Mouse (Mus musculus) embryonic stem cell, embryonic (primary cell): ENCODE results near the gene Adamts1.

Experiments used
- CTCF ChIA-PET, 4 experiments: fragments of 300-600 bp in 2 of 4; fragments of 350-600 bp in 2 of 4; sonication (Branson Sonifier 250); formaldehyde crosslinking; loops; one replicate each; lab custom pipeline; 2022; ENCODE audit warnings: inconsistent platforms in 2 of 4; lab: Charles Lee
- POLR2A ChIA-PET, 4 experiments: fragments of 300-600 bp in 2 of 4; fragments of 350-600 bp in 2 of 4; sonication (Branson Sonifier 250); formaldehyde crosslinking; loops; one replicate each; lab custom pipeline; 2022; ENCODE audit warnings: antibody characterized with exemption in 4 of 4, inconsistent platforms in 1 of 4; lab: Charles Lee

Adamts1 gene

GRCm38 (mm10) chr16:85802954-85803353 lies at the start of gene Adamts1:
Gene Adamts1 (minus strand): TSS chr16:85803113.
- ChIA-PET POLR2A (interaction anchor here in 3 of 4 experiments (0.6 to 1.7 kb wide), 4 partner anchors 96 to 1551 kb away, joined by 3 to 7 read pairs (median 4); partner anchors contain the start of genes Adamts5 (in 1 of the 3) and N6amt1 (in 1 of the 3)), CTCF (interaction anchor here (0.5 to 1.4 kb wide), 5 partner anchors 24 to 1591 kb away, joined by 3 to 5 read pairs (median 3); no protein-coding TSS in a partner anchor)

- CTCF ChIA-PET: no interaction called here
- POLR2A ChIA-PET: no interaction called here
Observed at GRCm38 (mm10) chr16:85827066-85827465, 24.2 kb upstream of the Adamts1 start.

DNA sequence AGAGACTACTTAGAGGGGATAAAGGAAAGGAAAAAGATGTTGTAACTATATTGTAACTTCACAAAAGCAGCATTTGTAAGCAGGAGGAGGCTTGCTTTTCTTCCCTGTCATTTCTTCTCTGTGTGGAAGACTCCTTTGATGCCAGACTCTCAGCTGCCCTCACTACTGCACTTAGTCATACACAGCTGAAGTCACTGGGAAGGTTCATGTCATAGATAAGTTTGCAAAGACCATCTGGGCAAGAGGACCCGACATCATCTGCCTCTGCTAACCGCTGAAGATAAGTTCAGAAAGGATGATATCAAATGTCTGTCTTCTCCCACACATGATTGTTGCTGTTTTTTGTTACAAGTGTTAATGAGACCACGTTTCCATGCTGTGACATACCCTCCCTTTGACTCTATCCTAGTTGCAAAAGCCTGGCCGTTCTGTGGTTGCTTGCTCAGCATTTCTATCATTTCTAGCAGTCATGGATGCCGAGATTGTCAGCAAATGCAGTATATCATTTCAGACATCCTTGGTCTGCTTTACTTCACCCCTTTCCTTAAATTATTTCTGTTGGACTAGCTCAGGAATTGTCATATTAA lies 19.5 kb upstream of the Adamts1 start:
- ChIA-PET POLR2A (no interaction called here), CTCF (no interaction called here)

DNA sequence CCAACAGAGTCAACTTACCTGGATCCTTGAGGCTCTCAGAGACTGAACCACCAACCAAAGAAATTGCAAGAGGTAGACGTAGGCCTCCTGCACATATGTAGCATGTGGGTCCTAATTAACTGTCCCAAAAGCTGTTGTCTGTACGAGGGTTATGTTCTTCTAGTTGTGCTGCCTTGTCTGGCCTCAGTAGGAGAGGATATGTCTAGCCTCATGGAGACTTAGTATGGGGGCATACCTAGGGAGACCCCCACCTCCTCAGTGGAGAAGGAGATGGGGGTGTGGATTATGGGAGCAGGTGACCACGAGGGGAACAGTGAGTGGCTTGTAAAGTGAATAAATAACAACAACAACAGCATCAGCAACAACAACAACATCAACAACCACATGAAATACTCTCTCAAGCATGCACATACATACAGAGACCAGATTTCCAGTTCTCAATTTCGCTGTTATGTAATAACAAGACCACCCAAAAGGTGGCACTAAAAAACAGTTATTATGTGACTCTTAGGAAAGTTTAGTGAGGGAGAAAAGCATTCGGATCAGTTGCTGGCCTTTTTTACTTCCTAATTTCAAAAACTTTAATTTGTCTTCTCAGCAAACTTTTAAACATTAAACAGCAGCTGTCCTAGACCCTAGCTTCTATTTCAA lies 17.0 kb upstream of the Adamts1 start:
- ChIA-PET CTCF (no interaction called here), POLR2A (no interaction called here)

DNA sequence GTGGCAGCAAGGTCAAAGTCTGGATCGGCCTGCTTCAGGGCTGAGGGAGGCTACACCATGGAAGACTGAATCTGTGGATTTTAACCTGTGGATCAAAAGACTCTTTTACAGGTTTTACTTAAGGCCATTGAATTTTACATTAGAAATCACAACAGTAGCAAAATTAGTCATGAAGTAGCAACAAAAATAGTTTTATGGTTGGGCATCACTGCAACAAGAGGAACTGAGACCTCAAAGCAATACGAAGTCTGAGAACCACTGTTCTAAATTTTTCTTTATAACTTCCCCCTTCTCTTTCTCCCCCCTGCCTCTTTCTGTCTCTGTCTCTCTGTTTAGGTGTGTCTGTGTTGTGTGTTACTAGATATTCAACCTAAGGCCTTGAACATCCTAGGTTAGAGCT lies 11.2 kb upstream of the Adamts1 start:
- POLR2A ChIA-PET: no interaction called here
- CTCF ChIA-PET: no interaction called here

- ChIA-PET CTCF (interaction anchor here (0.6 to 1.2 kb wide), 13 partner anchors 38 to 1945 kb away, joined by 3 to 5 read pairs (median 3); no protein-coding TSS in a partner anchor), POLR2A (interaction anchor here in 1 of 4 experiments (0.6 kb wide), 1 partner anchor 11 kb away, joined by 3 read pairs; no protein-coding TSS in a partner anchor)
Observed at GRCm38 (mm10) chr16:85807626-85808025, 4.7 kb upstream of the Adamts1 start.

- POLR2A ChIA-PET: interaction anchor here in 1 of 4 experiments (0.6 kb wide), 1 partner anchor 11 kb away, joined by 3 read pairs; no protein-coding TSS in a partner anchor
- CTCF ChIA-PET: interaction anchor here (0.5 to 1.2 kb wide), 20 partner anchors 39 to 1946 kb away, joined by 3 to 5 read pairs (median 3); no protein-coding TSS in a partner anchor
Observed at GRCm38 (mm10) chr16:85807072-85807471, 4.2 kb upstream of the Adamts1 start.

DNA sequence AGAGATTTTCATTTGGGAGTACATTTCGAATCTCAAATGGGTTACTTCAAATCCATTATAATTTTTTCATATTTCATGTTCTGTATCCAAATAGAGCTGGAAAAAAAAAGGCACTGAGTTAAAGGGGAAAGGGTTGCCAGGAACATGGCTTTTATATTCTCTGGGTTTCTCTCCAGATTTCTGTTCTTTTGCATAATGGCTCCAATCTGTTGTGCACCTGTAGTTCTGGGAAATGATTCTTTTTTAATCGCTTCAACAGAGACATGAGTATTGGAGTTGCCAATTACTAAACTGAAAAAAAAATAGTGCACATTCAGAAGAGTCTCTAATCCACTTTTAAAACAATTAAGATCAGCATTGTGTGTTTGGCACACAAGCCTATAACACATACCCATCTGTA lies 2.7 kb upstream of the Adamts1 start:
- POLR2A ChIA-PET: no interaction called here

GRCm38 (mm10) chr16:85803613-85804551 lies 969 bp upstream of the Adamts1 start:
- POLR2A ChIA-PET: interaction anchor here in 3 of 4 experiments (0.6 to 1.7 kb wide), 10 partner anchors 127 to 1869 kb away, joined by 3 to 8 read pairs (median 3); partner anchors contain the start of gene N6amt1 (in 1 of the 3)
- CTCF ChIA-PET: interaction anchor here in 3 of 4 experiments (0.5 to 1.4 kb wide), 6 partner anchors 11 to 1450 kb away, joined by 3 to 12 read pairs (median 4); no protein-coding TSS in a partner anchor

More for the DNA sequence above, 2.7 kb upstream of the Adamts1 start:
- CTCF ChIA-PET: no interaction called here

- POLR2A ChIA-PET: interaction anchor here in 2 of 4 experiments (0.8 to 1.7 kb wide), 4 partner anchors 97 to 1552 kb away, joined by 3 to 7 read pairs (median 4); partner anchors contain the start of genes Adamts5 (in 1 of the 2) and N6amt1 (in 1 of the 2)
- CTCF ChIA-PET: interaction anchor here in 3 of 4 experiments (0.7 to 1.4 kb wide), 5 partner anchors 23 to 1592 kb away, joined by 3 to 5 read pairs (median 3); no protein-coding TSS in a partner anchor
Observed at GRCm38 (mm10) chr16:85801971-85802811, 722 bp downstream of the Adamts1 start.

- CTCF ChIA-PET: interaction anchor here in 1 of 4 experiments (1.1 kb wide), 1 partner anchor 124 kb away, joined by 3 read pairs; no protein-coding TSS in a partner anchor
- POLR2A ChIA-PET: no interaction called here
Observed at GRCm38 (mm10) chr16:85801252-85801651, 1.7 kb downstream of the Adamts1 start.

DNA sequence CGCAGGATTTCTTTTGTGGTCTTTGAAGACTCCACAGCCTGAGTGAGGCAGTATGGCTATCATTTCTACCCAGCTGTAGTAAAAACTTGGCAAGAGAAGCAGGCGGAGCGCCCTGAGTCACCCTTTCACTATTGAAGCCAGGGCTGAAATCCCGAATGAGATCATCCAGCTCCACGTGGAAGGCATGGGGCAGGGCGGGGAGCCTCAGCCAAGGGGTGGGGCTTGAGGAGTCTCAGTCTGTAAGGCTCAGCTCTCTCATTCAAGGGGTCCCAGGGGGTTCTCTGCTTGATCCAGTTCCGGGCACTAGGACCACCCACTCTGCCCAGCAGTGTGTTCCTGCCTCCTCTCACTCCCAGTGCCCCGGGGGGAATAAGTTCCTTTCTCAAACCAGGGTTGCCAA lies 2.2 kb downstream of the Adamts1 start:
- POLR2A ChIA-PET: no interaction called here
- CTCF ChIA-PET: interaction anchor here in 1 of 4 experiments (1.1 kb wide), 1 partner anchor 124 kb away, joined by 3 read pairs; no protein-coding TSS in a partner anchor

DNA sequence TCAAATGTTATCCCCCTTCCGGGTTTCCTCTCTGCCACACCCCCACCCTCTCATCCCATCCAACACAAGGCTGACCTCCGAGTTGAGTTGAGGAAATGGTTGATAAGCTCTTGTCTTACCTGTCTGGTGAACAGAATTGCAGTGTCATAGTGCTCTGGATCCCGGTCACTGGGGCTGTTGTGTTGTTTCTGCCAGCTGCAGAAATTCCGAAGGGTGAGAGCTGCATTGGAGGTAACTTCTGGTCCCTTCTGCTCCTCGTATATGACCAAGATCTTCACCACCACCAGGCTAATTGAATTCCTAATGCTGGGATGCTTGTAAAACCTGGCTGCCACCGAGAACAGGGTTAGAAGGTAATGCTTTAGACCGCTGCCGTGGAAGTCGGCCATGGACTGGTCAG lies 2.9 kb downstream of the Adamts1 start:
- CTCF ChIA-PET: interaction anchor here in 1 of 4 experiments (0.6 kb wide), 1 partner anchor 123 kb away, joined by 3 read pairs; no protein-coding TSS in a partner anchor
- POLR2A ChIA-PET: no interaction called here

DNA sequence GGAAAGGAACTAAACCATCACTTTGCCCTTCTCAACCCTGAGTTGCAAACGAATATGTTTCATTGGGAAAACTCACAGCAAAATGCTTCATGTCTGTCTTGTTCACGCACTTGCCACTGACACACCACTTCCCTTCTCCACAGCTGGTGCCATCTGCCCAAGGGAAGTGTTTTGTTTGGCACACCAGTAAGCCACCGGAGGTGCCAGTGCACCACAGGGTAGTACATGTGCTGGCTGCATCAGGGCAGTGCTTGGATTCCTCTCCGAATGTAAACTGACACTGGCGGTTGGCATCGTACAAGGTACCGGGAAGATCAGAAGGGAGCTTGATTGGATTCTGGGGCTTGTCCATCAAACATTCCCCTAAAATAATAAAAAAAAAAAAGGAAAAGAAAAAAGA lies 4.6 kb downstream of the Adamts1 start:
- ChIA-PET POLR2A (no interaction called here), CTCF (no interaction called here)

- POLR2A ChIA-PET: no interaction called here
- CTCF ChIA-PET: no interaction called here
Observed at GRCm38 (mm10) chr16:85797161-85797560, 5.8 kb downstream of the Adamts1 start.

DNA sequence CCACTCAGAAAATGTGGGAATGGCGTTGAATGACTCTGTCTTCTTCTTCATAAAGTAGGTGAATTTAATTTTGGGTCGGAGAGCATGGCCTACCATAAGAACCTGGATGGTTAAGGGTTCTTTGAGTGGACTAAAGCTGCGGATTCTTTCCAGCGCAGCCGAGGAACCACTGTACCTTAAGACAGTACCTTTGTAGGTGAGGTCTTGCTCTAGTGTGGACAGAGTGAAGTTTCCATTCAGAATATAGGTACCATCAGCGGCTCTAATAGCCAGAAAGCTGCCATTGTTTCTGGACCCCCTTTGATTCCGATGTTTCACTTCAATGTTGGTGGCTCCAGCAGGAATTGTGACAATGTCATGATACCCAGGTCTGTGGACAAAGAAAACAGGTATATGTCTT lies 7.2 kb downstream of the Adamts1 start:
- CTCF ChIA-PET: no interaction called here
- POLR2A ChIA-PET: no interaction called here

GRCm38 (mm10) chr16:85793166-85793830 lies 9.6 kb downstream of the Adamts1 start:
- ChIA-PET CTCF (interaction anchor here in 1 of 4 experiments (0.6 kb wide), 1 partner anchor 11 kb away, joined by 3 read pairs; no protein-coding TSS in a partner anchor), POLR2A (no interaction called here)
